Mouse (Mus musculus): Measurements from ENCODE around the gene Otc. TPM values are rescaled to one million over a fixed set of nuclear protein-coding genes. Genes with fewer than 3 reads are reported as not detected.

Otc gene
- polyA plus RNA-seq, 1 experiment: not detected

DNA sequence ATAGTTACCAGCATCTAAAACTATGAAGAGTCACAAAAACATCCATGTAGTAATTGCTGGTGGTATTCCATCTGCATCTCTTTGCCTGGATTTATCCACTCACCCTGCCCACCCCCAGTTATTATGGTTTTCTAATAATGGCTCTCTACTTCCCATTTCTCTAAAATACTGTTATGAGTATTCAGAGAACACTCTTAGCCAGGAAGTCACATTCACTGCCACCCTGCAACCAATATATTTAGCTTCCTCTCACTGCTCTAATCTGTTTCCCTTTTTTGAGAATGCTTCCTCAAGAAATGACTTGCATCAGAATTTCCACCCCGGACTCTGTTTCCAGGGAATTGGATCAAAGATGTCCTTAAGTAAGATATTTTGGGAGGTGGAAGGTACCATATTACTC lies 79.6 kb downstream of the Otc start:
- H3K79me2 ChIP-seq (ENCODE audit: control insufficient read depth, insufficient read depth): no peaks in the 10 kb centered on the region
- no peaks in the 10 kb centered on the region for H3K79me3 ChIP-seq (ENCODE audit: low read depth)
- H3K36me3 ChIP-seq (ENCODE audit: control insufficient read depth, insufficient read depth): no peaks in the 10 kb centered on the region
- no peak overlapping the region for H3ac ChIP-seq (ENCODE audit: control insufficient read depth, insufficient read length, low read depth)
- no peak overlapping the region for H3K4me3 ChIP-seq (ENCODE audit: insufficient read depth, poor library complexity, severe bottlenecking)
- H3K27me3 ChIP-seq (ENCODE audit: control insufficient read depth, insufficient read depth, insufficient read length): no peaks in the 10 kb centered on the region
- TF ChIP-seq CTCF (IDR thresholded peaks at IDR 0.05; ENCODE audit: control insufficient read depth, insufficient read depth, insufficient read length) (no peak), FOSL1 (IDR thresholded peaks at IDR 0.05; ENCODE audit: insufficient read depth, low read length, poor library complexity, severe bottlenecking) (no peak), MAX (IDR thresholded peaks at IDR 0.05) (no peak), MYOD1 (IDR thresholded peaks at IDR 0.05; ENCODE audit: control insufficient read depth, insufficient read length, low read depth) (no peak), CEBPB (IDR thresholded peaks at IDR 0.05; ENCODE audit: low read depth) (no peak), USF1 (IDR thresholded peaks at IDR 0.05; ENCODE audit: low read depth) (no peak), MYOG (IDR thresholded peaks at IDR 0.05; ENCODE audit: control insufficient read depth, extremely low read depth, insufficient read length) (no peak)

DNA sequence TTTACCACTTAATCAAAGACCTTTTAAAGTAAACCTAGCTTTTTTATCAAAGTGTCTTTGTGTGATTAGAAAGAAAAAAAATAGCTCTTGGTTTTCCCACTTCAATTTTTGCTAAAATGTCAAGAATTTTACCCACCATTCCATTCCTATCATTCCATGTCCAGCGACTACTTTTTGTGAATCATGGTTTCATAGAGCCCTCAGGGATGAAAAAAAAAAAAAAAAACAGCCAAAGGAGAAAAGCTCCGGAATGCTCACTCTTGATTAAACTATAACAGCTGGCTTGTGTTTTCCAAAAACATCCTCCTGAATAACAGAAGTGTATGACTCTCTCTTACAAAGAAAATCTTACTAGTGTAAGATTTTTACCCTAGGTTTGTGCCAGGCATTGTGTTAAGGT lies 84.7 kb downstream of the Otc start:
- TF ChIP-seq MAX (IDR thresholded peaks at IDR 0.05) (no peak), MYOD1 (IDR thresholded peaks at IDR 0.05; ENCODE audit: control insufficient read depth, insufficient read length, low read depth) (no peak), CTCF (IDR thresholded peaks at IDR 0.05; ENCODE audit: control insufficient read depth, insufficient read depth, insufficient read length) (no peak), FOSL1 (IDR thresholded peaks at IDR 0.05; ENCODE audit: insufficient read depth, low read length, poor library complexity, severe bottlenecking) (no peak), MYOG (IDR thresholded peaks at IDR 0.05; ENCODE audit: control insufficient read depth, extremely low read depth, insufficient read length) (no peak), CEBPB (IDR thresholded peaks at IDR 0.05; ENCODE audit: low read depth) (no peak), USF1 (IDR thresholded peaks at IDR 0.05; ENCODE audit: low read depth) (no peak)
- H3K36me3 ChIP-seq (ENCODE audit: control insufficient read depth, insufficient read depth): no peaks in the 10 kb centered on the region
- H3K79me2 ChIP-seq (ENCODE audit: control insufficient read depth, insufficient read depth): no peaks in the 10 kb centered on the region

DNA sequence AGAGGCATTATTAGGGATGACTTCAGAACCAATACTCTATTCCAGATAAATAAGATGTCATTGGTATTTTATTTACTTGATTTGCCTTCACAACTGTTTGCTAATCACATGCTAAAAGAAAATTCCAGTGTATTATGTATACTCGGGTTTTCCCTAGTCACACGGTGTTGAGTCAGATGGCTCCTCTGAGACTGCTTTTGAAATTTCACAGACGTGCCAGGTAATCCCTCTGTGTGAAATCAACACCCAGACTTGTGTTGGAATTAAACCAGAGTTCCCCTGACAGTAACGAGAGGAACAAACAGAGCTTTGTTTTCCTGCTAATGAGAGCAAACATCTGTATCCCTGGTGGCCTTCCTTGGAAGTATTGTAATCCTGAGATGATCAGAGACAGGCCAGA lies 103.8 kb downstream of the Otc start:
- H3K27me3 ChIP-seq (ENCODE audit: control insufficient read depth, insufficient read depth, insufficient read length): no peaks in the 10 kb centered on the region
- H3K79me2 ChIP-seq (ENCODE audit: control insufficient read depth, insufficient read depth): no peaks in the 10 kb centered on the region
- H3K79me3 ChIP-seq (ENCODE audit: low read depth): no peaks in the 10 kb centered on the region
- TF ChIP-seq FOSL1 (IDR thresholded peaks at IDR 0.05; ENCODE audit: insufficient read depth, low read length, poor library complexity, severe bottlenecking) (no peak), MAX (IDR thresholded peaks at IDR 0.05) (no peak), MYOD1 (IDR thresholded peaks at IDR 0.05; ENCODE audit: control insufficient read depth, insufficient read length, low read depth) (no peak), USF1 (IDR thresholded peaks at IDR 0.05; ENCODE audit: low read depth) (no peak), MYOG (IDR thresholded peaks at IDR 0.05; ENCODE audit: control insufficient read depth, extremely low read depth, insufficient read length) (no peak), CTCF (IDR thresholded peaks at IDR 0.05; ENCODE audit: control insufficient read depth, insufficient read depth, insufficient read length) (no peak)
- no peak overlapping the region for H3K4me3 ChIP-seq (ENCODE audit: insufficient read depth, poor library complexity, severe bottlenecking)
- no peaks in the 10 kb centered on the region for H3K36me3 ChIP-seq (ENCODE audit: control insufficient read depth, insufficient read depth)
- no peak overlapping the region for H3ac ChIP-seq (ENCODE audit: control insufficient read depth, insufficient read length, low read depth)

More for the DNA sequence above, 84.7 kb downstream of the Otc start:
- Histone ChIP-seq H3K27me3 (ENCODE audit: control insufficient read depth, insufficient read depth, insufficient read length) (no peaks in the 10 kb centered on the region), H3K4me3 (ENCODE audit: insufficient read depth, poor library complexity, severe bottlenecking) (no peak overlapping the region), H3ac (ENCODE audit: control insufficient read depth, insufficient read length, low read depth) (no peak overlapping the region), H3K79me3 (ENCODE audit: low read depth) (no peaks in the 10 kb centered on the region)

Other genes starting within 250 kb of the Otc start
- not detected for gene Srpx, start 134.6 kb upstream of the Otc start, polyA plus RNA-seq (2012; fragmentation: generic; extraction: Trizol)
- gene Rpgr, start 35.4 kb upstream of the Otc start, polyA plus RNA-seq (2012; fragmentation: generic; extraction: Trizol): 1.2 TPM
- gene Tspan7, start 232.9 kb downstream of the Otc start, polyA plus RNA-seq (2012; fragmentation: generic; extraction: Trizol): 7.2 TPM

Data from C2C12 (cell line).